Mouse (Mus musculus): ENCODE data around the gene Sirt2. TPM values are rescaled to one million over a fixed set of nuclear protein-coding genes. Genes with fewer than 3 reads are reported as not detected.

Sirt2 gene
- polyA plus RNA-seq, 1 experiment from 2014 or later = 67.3 TPM

GRCm38 (mm10) chr7:28801901-28802670 lies 35.6 kb downstream of the Sirt2 start:
- peak overlapping the region; percentile 65 for H3K9ac ChIP-seq (replicated peaks; ENCODE audit: low read length)
- no peaks in the 10 kb centered on the region for H3K27me3 ChIP-seq (ENCODE audit: insufficient read depth, low read length)
- 11% methylated on average over 10 of the region's 10 CpGs for WGBS
- H3K4me2 ChIP-seq (replicated peaks; ENCODE audit: low read depth, low read length) = peak overlapping the region; percentile 44
- peak overlapping the region; percentile 7; the same call in 1 of the 2 replicates for H3K4me3 ChIP-seq (ENCODE audit: low read length)
- no peaks in the 10 kb centered on the region for H3K9me3 ChIP-seq (ENCODE audit: low read length)
- H3K4me1 ChIP-seq (ENCODE audit: insufficient read depth, low read length) = peaks cover 34% of the 10 kb centered on the region
- no peaks in the 10 kb centered on the region for H3K36me3 ChIP-seq (ENCODE audit: insufficient read depth, low read length)
- peak overlapping the region; percentile 98 for H3K27ac ChIP-seq (ENCODE audit: low read length)
- ATAC-seq (ENCODE audit: low FRiP score, low TSS enrichment) = peak; percentile 65

GRCm38 (mm10) chr7:28802846-28803588 lies 36.5 kb downstream of the Sirt2 start:
- Histone ChIP-seq H3K4me1 (ENCODE audit: insufficient read depth, low read length) (peaks cover 39% of the 10 kb centered on the region), H3K4me3 (ENCODE audit: low read length) (no peak overlapping the region), H3K9me3 (ENCODE audit: low read length) (no peaks in the 10 kb centered on the region), H3K36me3 (ENCODE audit: insufficient read depth, low read length) (no peaks in the 10 kb centered on the region), H3K27me3 (ENCODE audit: insufficient read depth, low read length) (no peaks in the 10 kb centered on the region), H3K27ac (ENCODE audit: low read length) (peak overlapping the region; percentile 98), H3K4me2 (replicated peaks; ENCODE audit: low read depth, low read length) (peak overlapping the region; percentile 44), H3K9ac (replicated peaks; ENCODE audit: low read length) (peak overlapping the region; percentile 65)
- peak; percentile 81 for ATAC-seq (ENCODE audit: low FRiP score, low TSS enrichment)
- 5% methylated on average over 10 of the region's 10 CpGs for WGBS

- no peaks in the 10 kb centered on the region for H3K9me3 ChIP-seq (ENCODE audit: low read length)
- peaks cover 43% of the 10 kb centered on the region for H3K4me1 ChIP-seq (ENCODE audit: insufficient read depth, low read length)
- no peak overlapping the region for H3K4me3 ChIP-seq (ENCODE audit: low read length)
- peak overlapping the region; percentile 98 for H3K27ac ChIP-seq (ENCODE audit: low read length)
- H3K36me3 ChIP-seq (ENCODE audit: insufficient read depth, low read length) = no peaks in the 10 kb centered on the region
- WGBS = 17% methylated on average over 4 of the region's 4 CpGs
- peak overlapping the region; percentile 65 for H3K9ac ChIP-seq (replicated peaks; ENCODE audit: low read length)
- H3K27me3 ChIP-seq (ENCODE audit: insufficient read depth, low read length) = no peaks in the 10 kb centered on the region
- H3K4me2 ChIP-seq (replicated peaks; ENCODE audit: low read depth, low read length) = peak overlapping the region; percentile 44; the same call in 1 of the 2 replicates
- ATAC-seq (ENCODE audit: low FRiP score, low TSS enrichment) = no peak
Observed at GRCm38 (mm10) chr7:28803756-28804155, 37.2 kb downstream of the Sirt2 start.

GRCm38 (mm10) chr7:28806869-28807268 lies 40.3 kb downstream of the Sirt2 start:
- Histone ChIP-seq H3K9ac (replicated peaks; ENCODE audit: low read length) (no peak overlapping the region), H3K4me1 (ENCODE audit: insufficient read depth, low read length) (peaks cover 36% of the 10 kb centered on the region), H3K27me3 (ENCODE audit: insufficient read depth, low read length) (no peaks in the 10 kb centered on the region), H3K36me3 (ENCODE audit: insufficient read depth, low read length) (no peaks in the 10 kb centered on the region), H3K27ac (ENCODE audit: low read length) (no peak overlapping the region), H3K4me2 (replicated peaks; ENCODE audit: low read depth, low read length) (no peak overlapping the region), H3K9me3 (ENCODE audit: low read length) (no peaks in the 10 kb centered on the region), H3K4me3 (ENCODE audit: low read length) (no peak overlapping the region)
- ATAC-seq (ENCODE audit: low FRiP score, low TSS enrichment) = no peak
- WGBS = 74% methylated on average over 4 of the region's 4 CpGs

GRCm38 (mm10) chr7:28807641-28808220 lies 41.2 kb downstream of the Sirt2 start:
- peak overlapping the region; percentile 78 for H3K4me3 ChIP-seq (ENCODE audit: low read length)
- H3K36me3 ChIP-seq (ENCODE audit: insufficient read depth, low read length) = peaks cover 2% of the 10 kb centered on the region; the same call in 1 of the 2 replicates
- no peak for ATAC-seq (ENCODE audit: low FRiP score, low TSS enrichment)
- WGBS = 33% methylated on average over 8 of the region's 8 CpGs
- no peaks in the 10 kb centered on the region for H3K9me3 ChIP-seq (ENCODE audit: low read length)
- no peaks in the 10 kb centered on the region for H3K27me3 ChIP-seq (ENCODE audit: insufficient read depth, low read length)
- peak overlapping the region; percentile 96 for H3K9ac ChIP-seq (replicated peaks; ENCODE audit: low read length)
- peak overlapping the region; percentile 100 for H3K27ac ChIP-seq (ENCODE audit: low read length)
- H3K4me2 ChIP-seq (replicated peaks; ENCODE audit: low read depth, low read length) = peak overlapping the region; percentile 98
- peaks cover 36% of the 10 kb centered on the region for H3K4me1 ChIP-seq (ENCODE audit: insufficient read depth, low read length)

GRCm38 (mm10) chr7:28808221-28808941 lies 41.8 kb downstream of the Sirt2 start, which contains the start of gene Hnrnpl:
TSS of gene Hnrnpl (plus strand) at chr7:28808541.
- Histone ChIP-seq H3K27me3 (ENCODE audit: insufficient read depth, low read length) (no peaks in the 10 kb centered on the region), H3K4me2 (replicated peaks; ENCODE audit: low read depth, low read length) (peak within 1 kb of the TSS; percentile 98), H3K4me1 (ENCODE audit: insufficient read depth, low read length) (peaks cover 36% of the 10 kb centered on the region), H3K9me3 (ENCODE audit: low read length) (no peaks in the 10 kb centered on the region), H3K27ac (ENCODE audit: low read length) (peak within 1 kb of the TSS; percentile 100), H3K4me3 (ENCODE audit: low read length) (peak within 1 kb of the TSS; percentile 78), H3K36me3 (ENCODE audit: insufficient read depth, low read length) (peaks cover 9% of the 10 kb centered on the region), H3K9ac (replicated peaks; ENCODE audit: low read length) (peak within 1 kb of the TSS; percentile 96)
- 3% methylated on average over 35 of the region's 35 CpGs for WGBS
- ATAC-seq (ENCODE audit: low FRiP score, low TSS enrichment) = peak; percentile 9

GRCm38 (mm10) chr7:28808957-28809393 lies 42.4 kb downstream of the Sirt2 start:
- peak; percentile 74 for ATAC-seq (ENCODE audit: low FRiP score, low TSS enrichment)

GRCm38 (mm10) chr7:28809401-28810089 lies 43.0 kb downstream of the Sirt2 start:
- H3K27ac ChIP-seq (ENCODE audit: low read length) = peak overlapping the region; percentile 100
- no peaks in the 10 kb centered on the region for H3K27me3 ChIP-seq (ENCODE audit: insufficient read depth, low read length)
- peaks cover 21% of the 10 kb centered on the region for H3K36me3 ChIP-seq (ENCODE audit: insufficient read depth, low read length)
- WGBS = under 1% methylated on average over 35 of the region's 35 CpGs
- H3K4me2 ChIP-seq (replicated peaks; ENCODE audit: low read depth, low read length) = peak overlapping the region; percentile 98
- H3K4me3 ChIP-seq (ENCODE audit: low read length) = peak overlapping the region; percentile 78
- no peaks in the 10 kb centered on the region for H3K9me3 ChIP-seq (ENCODE audit: low read length)
- H3K4me1 ChIP-seq (ENCODE audit: insufficient read depth, low read length) = peaks cover 36% of the 10 kb centered on the region
- peak overlapping the region; percentile 96 for H3K9ac ChIP-seq (replicated peaks; ENCODE audit: low read length)
- peak; percentile 23 for ATAC-seq (ENCODE audit: low FRiP score, low TSS enrichment)

More at GRCm38 (mm10) chr7:28808957-28809393, 42.4 kb downstream of the Sirt2 start:
- H3K27ac ChIP-seq (ENCODE audit: low read length) = peak overlapping the region; percentile 100
- 0% methylated on average over 30 of the region's 32 CpGs for WGBS
- H3K36me3 ChIP-seq (ENCODE audit: insufficient read depth, low read length) = peaks cover 15% of the 10 kb centered on the region
- H3K4me2 ChIP-seq (replicated peaks; ENCODE audit: low read depth, low read length) = peak overlapping the region; percentile 98
- peak overlapping the region; percentile 78 for H3K4me3 ChIP-seq (ENCODE audit: low read length)
- H3K9me3 ChIP-seq (ENCODE audit: low read length) = no peaks in the 10 kb centered on the region
- peak overlapping the region; percentile 96 for H3K9ac ChIP-seq (replicated peaks; ENCODE audit: low read length)
- H3K4me1 ChIP-seq (ENCODE audit: insufficient read depth, low read length) = peaks cover 36% of the 10 kb centered on the region
- H3K27me3 ChIP-seq (ENCODE audit: insufficient read depth, low read length) = no peaks in the 10 kb centered on the region

Data from kidney, embryonic 16.5 days (tissue).